Mouse (Mus musculus): ENCODE measurements around the gene Bcl3. TPM values are rescaled to one million over a fixed set of nuclear protein-coding genes. Genes with fewer than 3 reads are reported as not detected.
A peak's percentile ranks its signal among the peaks of the same experiment; 100 is the strongest.
"Not testable (repeated sequence)": the region's sequence is repeated elsewhere in the genome, so short reads cannot be mapped to it uniquely, and the experiment has no call there.

Gene Bcl3
- total RNA-seq, 1 experiment from 2014 or later, result 16.6 TPM

DNA sequence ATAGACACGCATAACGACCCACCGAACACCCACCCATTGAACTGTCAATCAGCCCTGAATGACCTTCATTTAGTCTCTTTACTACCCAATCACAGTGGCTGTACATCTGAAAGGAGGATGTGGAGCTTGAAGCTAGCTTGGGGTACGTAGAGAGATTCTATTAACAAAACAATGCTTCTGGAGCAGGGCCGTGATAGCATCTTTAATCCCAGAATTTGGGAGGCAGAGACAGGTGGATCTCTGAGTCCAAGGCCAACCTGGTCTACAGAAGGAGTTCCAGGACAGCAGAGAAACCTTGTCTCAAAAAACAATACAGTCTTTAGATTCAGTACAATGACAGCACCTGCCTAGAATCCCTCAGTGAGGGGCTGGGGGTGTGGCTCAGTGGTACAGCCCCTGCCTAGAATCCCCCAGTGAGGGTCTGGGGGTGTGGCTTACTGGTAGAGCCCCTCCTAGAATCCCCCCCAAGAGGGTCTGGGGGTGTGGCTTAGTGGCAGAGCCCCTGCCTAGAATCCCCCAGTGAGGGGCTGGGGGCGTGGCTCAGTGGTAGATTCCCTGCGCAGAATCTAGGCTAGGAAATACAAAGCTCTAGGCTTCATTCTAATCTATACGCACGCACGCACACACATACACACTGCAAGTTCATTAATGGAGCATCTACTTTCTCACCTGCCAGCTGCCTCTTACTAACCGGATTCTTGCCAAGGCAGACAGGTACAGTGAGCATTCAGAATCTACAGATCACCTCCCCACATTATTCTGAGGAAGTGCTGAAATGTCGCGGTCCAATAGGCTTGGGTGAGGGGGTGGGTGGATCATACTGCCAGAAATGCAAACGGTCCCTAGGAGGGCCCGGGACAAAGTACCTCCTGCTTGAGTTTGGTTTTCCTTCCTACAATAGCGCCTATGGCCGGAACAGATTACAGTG is 7.0 kb downstream of the Bcl3 start:
- ATAC-seq (replicated peaks; ENCODE audit: insufficient number of reproducible peaks, low FRiP score, low TSS enrichment, poor library complexity, severe bottlenecking), result no peak

DNA sequence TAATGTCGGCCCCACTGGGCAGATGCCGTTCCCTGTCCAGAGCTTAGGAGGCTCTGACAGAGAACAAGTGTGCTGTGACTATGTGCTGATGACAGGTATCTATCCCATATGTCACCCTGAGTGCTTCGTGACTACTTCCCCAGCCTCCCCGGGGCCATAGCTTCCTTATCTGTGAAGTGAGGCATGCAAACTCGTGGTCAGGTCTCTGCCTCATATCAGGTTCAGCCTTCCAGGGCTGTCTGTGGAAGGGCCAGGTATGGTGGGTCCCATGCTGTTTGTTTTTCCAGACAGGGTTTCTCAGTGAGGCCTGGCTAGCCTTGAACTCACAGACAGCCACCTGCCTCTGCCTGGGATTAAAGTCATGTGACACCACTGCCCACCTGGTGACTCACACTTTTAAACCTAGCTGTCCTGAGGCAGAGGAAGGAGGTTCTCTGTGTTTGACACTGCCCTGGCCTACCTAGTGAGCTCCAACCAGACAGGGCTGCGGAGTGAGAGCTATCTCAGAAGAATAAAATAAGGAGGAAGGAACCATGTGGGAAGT is 8.9 kb downstream of the Bcl3 start:
- no peak for ATAC-seq (replicated peaks; ENCODE audit: insufficient number of reproducible peaks, low FRiP score, low TSS enrichment, poor library complexity, severe bottlenecking)

DNA sequence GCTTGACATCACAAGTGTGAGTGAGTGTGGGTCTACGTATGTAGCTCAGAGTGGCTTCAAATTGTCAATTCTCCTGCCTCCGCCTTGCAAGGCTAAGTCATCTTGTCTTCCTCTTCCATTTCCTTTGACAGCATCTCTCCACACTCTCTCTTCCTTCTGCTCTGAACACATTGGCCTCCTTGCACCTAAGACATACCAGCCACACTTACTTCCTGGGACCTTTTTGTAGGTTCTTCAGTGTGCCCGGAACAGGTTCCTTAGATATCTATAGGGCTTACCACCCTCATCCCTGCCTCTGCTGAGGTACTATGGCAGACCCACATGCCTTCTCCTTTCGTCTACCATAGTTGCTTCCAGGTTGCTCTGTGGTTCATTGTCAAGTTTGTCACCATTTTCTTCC is 9.4 kb downstream of the Bcl3 start:
- ATAC-seq (replicated peaks; ENCODE audit: insufficient number of reproducible peaks, low FRiP score, low TSS enrichment, poor library complexity, severe bottlenecking), result no peak

DNA sequence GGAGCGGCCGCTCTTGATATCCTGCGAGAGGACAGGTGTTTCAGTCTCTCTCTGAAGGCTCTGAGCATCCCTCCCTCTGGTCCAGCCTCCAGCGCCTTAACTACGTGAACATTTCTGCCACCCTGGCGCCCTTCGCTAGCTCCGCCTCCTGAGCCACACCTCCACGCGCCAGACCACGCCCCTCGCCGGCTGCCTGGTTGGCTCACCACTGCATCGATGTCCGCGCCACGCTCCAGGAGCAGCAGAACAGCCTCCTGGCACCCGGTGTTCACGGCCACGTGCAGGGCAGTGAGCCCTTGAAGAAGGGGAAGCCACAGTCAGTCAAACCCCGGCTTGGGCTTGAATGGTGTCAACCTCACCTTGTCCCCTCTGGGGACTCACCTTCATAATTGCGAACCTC is 11.5 kb downstream of the Bcl3 start:
- ATAC-seq (replicated peaks; ENCODE audit: insufficient number of reproducible peaks, low FRiP score, low TSS enrichment, poor library complexity, severe bottlenecking), result no peak

DNA sequence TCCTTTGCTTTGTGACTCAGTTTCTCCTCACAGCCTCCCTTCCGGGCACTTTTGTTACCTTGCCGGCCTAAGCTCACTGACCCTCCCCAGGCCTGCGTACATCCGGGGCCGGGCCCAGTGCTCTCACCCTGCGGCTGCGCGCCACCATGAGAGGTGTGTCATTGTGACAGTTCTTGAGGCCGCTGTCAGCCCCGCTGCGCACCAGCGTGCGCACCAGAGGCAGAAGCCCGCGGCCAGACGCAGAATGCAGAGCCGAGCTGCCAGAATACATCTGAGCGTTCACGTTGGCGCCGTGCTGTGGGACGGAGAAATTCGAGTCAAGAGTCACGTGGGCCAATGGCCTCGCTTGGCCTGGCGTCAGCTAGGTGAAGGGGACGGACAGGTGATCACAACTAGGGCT is 13.2 kb downstream of the Bcl3 start:
- no peak for ATAC-seq (replicated peaks; ENCODE audit: insufficient number of reproducible peaks, low FRiP score, low TSS enrichment, poor library complexity, severe bottlenecking)

DNA sequence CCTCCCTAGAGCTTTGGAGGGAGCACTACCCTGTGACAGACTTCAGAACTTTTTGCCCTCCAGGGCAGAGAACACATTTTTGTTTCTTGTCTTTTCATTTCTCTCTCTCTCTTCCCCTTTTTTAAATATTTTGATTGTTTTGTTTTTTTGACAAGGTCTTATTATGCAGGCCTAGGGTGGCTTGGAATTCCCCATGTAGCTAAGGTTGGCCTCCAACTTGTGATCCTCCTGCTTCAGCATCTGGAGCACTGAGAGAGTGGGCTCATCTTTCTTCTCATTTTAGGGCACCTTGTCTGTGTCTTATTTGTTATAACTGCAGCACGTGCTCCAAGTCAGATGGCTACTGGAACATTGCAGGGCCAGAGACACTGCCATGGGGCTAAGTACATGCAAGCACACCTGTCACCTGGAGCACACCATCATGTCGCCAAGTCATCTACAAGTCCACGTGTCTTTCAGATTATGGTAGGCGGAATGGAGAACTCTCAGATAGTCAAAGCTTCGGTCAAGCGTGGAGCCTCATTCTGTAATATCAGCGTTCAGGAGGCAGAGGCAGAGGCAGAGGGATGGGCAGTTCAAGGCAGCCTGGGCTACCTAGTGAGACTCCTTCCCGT is 16.1 kb downstream of the Bcl3 start:
- ATAC-seq (replicated peaks; ENCODE audit: insufficient number of reproducible peaks, low FRiP score, low TSS enrichment, poor library complexity, severe bottlenecking), result no peak

DNA sequence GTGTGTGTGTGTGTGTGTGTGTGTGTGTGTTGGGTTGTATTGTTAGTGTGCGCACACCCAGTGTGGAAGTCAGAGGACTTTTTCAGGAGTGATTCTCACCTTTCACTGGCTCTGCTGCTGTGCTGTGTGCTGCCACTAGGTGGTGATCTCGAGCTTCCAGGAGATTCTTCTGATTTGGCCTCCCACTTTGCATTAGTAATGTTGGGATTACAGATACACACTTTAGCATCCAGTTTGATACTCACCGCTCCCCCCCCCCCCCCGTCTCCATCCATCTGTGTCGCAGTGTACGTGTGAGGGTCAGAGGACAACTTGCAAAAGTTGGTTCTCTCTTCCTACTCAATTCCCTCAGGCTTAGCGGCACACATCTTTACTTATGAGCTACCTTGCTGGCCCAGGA is 19.6 kb downstream of the Bcl3 start:
- peak; percentile 74; the same call in 1 of the 2 replicates for ATAC-seq (replicated peaks; ENCODE audit: insufficient number of reproducible peaks, low FRiP score, low TSS enrichment, poor library complexity, severe bottlenecking)

DNA sequence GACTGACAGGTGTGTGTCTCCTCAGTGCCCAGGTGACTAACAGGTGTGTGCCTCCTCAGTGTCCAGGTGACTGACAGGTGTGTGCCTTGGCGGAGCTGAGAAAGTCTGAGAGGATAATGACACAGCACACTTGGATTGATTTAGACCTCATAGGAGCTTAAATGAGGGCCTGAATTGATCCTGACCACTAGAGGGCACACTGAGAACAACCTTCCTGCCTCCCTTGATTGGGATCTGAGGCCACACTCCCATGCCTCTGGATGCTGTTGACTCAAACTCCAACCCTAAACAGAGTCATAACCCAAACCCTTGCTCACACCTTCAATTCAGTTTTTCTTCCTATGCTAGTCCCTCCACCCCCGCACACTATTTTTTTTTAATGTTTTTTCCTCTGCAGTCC is 21.8 kb downstream of the Bcl3 start:
- peak; percentile 40; the same call in 1 of the 2 replicates for ATAC-seq (replicated peaks; ENCODE audit: insufficient number of reproducible peaks, low FRiP score, low TSS enrichment, poor library complexity, severe bottlenecking)

DNA sequence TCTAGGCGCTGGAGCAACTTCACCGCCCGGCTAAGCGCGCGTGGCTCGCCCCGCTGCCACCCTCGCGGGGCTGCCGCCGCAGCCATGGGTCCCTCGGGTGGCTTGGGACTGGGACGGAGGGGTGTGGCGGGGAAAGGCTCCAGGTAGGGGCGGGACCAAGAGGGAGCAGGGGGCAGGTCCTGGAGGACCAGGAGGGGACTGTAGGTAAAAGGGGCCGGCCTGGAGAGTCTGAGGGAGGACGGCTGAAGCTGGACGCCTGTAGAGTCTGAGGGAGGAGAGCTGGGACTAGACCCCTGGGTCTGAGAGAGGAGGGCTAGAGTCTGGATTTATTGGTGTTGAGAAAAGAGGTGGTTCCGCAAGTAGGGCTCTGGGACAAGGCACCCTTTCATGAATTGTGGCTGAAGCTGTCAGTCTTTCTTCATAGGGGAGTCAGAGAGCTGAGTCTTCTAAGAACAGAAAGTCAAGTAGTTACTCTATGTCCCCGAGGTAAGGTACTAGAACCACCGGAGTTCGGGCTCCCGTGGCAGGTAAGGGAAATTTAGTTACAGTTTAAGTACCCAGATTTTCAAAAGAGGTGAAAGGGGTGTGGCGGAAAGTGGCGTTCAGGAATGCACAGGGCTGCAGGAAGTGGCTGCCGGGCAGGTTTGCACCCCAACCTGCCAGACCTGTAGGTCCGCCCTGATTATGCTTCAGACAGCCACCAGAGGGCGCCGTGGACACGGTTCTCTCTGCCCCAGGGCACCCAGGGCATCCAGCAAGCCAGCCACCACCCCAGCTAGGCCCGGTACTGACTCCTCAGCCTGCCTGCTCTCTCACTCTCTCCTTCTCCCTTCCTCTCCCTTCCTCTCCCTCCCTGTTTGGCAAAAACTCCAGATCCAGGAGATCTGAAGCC is 25.6 kb downstream of the Bcl3 start, which contains the start of gene Cblc:
Gene Cblc (minus strand): TSS at position 113 of the 892 bp plus-strand sequence.
- peak; percentile 89 for ATAC-seq (replicated peaks; ENCODE audit: insufficient number of reproducible peaks, low FRiP score, low TSS enrichment, poor library complexity, severe bottlenecking)

DNA sequence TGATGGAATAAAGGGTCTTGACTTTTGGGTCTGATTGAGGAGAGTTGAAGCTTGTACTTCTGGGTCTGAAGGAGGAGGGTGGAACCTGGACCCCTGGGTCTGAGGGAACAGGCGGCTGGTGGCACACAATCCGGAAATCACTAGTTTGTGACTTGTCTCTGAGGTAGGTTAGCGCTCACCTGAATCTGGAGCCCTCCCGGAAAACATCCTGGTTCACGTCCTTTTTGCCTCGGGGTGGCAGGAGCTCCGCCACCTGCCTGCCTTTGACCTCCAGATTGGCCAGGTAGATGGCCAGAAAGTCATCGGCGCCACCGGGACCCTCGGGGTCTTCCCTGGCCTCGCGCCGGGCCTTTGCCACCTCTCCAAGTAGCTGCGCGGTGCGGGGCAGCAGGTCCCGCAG is 26.3 kb downstream of the Bcl3 start:
- no peak for ATAC-seq (replicated peaks; ENCODE audit: insufficient number of reproducible peaks, low FRiP score, low TSS enrichment, poor library complexity, severe bottlenecking)

DNA sequence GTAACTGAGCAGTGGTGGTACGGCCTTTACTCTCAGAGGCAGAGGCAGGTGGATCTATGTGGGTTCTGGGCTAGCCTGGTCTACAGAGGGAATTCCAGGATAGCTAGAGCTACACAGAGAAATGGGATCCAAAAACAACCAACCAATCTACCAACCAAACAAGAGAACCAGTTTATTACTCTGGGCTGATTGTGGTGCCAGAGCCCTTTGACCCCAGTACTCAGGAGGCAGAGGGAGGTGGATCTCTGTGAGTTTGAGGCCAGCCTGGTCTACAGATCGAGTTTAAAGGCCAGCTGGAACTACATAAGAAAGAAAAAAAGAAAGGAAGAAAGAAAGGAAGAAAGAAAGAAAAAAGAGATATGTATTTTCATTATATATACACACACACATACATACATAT is 27.3 kb downstream of the Bcl3 start:
- ATAC-seq (replicated peaks; ENCODE audit: insufficient number of reproducible peaks, low FRiP score, low TSS enrichment, poor library complexity, severe bottlenecking), result no peak

DNA sequence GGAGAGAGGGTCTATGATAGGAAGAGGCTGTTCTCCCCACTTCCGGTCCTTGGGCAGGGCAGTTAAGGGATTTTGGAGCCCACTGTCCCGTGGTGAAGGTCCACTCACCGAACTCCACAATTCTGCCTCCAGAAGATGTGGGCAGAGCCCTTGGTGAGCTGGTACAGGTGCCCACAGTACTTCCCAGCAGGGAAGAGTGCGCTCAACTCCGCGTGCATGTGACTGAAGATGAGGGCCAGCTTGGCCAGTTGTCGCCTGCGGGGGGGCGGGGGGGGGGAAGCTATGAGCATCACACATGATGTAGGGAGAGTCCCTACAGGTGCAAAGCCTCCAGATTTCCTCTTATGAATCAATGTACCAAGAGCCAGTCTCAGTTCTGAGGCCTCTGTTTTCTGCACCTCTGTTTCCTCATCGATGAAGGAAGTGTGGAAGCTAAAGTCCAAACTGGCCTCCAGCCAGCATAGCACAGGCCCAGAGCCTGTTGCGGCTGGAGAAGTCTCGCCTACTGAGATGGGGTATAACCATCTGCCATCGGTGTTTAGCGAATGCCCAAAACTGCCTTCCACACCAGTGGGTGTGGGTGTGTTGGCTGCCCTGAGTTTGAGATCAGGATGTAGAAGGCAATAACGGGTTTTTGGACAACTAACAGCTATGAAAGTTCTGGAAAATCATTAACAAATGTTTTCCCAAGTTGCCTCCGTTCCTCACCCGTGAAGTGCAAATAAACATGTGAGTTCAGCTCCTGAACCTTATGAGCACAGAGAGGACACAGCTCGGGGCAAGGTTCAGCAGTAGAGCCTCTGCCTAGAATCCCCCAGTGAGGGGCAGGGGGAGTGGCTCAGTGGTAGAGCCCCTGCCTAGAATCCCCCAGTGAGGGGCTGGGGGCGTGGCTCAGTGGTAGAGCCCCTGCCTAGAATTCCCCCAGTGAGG is 29.6 kb downstream of the Bcl3 start:
- no peak for ATAC-seq (replicated peaks; ENCODE audit: insufficient number of reproducible peaks, low FRiP score, low TSS enrichment, poor library complexity, severe bottlenecking)

DNA sequence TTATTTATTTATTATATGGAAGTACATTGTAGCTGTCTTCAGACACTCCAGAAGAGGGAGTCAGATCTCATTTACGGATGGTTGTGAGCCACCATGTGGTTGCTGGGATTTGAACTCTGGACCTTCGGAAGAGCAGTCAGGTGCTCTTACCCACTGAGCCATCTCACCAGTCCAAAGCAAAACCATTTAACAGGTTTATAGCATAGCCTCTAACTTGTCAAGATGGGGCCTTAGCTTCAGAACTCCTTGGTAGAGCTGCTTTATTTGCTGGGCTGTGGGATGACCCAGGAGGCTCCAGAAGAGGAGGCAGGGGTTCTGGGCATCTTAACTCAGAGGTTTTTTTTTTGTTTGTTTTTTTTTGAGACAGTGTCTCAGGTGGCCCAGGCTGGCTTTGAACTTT is 31.1 kb downstream of the Bcl3 start:
- ATAC-seq (replicated peaks; ENCODE audit: insufficient number of reproducible peaks, low FRiP score, low TSS enrichment, poor library complexity, severe bottlenecking), result not testable (repeated sequence)

DNA sequence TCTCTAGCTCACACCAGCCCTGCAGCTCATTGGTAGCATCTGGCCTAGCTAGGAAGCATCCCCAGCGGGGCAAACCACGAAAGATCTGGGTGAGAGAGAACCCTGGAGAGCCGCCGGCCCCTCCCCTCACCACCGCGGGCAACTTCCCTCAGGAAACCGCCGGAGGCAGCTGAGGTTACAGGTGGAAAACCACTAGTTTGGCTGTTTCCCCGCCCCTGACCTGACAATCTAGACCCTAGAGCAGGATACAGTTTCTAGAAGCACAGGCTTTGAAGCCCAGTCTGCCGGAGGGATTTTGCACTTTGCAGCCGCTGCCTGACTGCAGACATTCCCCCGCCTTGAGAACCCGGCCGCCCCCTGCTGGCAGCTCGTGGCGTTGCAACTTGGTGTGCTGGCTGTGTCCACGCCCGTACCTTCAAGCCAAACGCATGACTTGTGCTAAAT is 32.6 kb downstream of the Bcl3 start:
- ATAC-seq (replicated peaks; ENCODE audit: insufficient number of reproducible peaks, low FRiP score, low TSS enrichment, poor library complexity, severe bottlenecking), result peak; percentile 75

DNA sequence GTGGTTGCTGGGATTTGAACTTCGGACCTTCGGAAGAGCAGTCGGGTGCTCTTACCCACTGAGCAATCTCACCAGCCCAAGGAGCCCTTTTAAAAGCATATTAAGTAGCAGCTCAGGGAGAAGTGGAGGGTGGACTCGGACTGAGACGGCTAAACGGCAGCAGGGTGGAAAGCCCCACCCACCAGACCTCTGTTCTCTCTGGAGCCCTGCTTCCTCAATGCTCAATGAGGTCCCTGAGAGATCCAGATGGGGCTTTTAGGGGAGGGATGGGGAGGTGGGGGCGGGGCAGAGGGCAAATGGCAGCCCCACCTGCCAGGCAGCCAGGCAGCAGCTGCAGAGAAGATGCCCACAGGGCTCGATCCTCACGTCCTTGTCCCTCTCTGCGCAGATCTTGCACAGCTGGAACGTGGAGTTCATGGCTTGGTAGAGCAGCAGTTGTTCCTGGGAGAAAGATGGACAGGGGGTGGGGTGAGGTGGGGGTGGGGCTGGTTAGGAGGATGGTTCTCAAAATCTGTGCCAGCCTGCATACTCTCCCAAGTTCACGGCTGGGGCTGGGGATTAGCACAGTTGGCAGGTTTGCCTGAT is 36.6 kb downstream of the Bcl3 start:
- no peak for ATAC-seq (replicated peaks; ENCODE audit: insufficient number of reproducible peaks, low FRiP score, low TSS enrichment, poor library complexity, severe bottlenecking)

DNA sequence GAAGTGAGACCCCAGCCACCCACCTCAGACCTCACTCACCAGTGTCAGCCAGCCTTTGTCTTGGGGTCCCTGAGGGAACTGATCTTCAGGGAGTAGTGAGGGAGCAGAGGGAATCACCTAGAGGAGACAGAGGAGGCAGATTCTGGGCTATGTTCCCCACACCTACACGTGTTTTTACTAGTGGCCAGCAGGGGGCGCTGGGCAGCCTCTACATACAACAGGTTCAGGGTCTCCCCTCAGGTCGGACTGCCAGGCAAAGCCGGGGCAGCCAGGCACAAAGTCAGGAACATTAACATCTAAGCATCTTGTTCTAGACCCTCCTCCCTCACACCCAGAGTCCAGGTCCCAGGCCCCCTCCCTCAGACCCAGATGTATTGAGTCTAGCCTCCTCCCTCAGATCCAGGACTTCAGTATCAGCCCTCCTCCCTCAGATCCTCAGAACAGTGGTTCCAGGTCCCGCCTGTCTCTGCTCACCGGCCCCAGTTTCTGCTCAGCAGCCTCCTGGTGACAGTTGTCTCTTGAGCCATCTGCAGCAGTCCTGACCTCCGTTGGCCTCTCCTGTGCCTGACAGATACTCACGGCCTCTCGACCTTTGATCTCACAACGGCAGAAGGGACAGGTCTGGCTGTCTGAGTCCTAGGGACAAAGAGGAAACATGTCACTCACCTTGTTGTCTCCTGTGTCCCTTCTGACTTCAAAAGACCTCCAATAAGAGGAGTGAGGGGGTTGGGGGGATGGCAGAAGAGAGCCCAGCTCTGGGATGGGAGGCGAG is 37.6 kb downstream of the Bcl3 start:
- no peak for ATAC-seq (replicated peaks; ENCODE audit: insufficient number of reproducible peaks, low FRiP score, low TSS enrichment, poor library complexity, severe bottlenecking)

DNA sequence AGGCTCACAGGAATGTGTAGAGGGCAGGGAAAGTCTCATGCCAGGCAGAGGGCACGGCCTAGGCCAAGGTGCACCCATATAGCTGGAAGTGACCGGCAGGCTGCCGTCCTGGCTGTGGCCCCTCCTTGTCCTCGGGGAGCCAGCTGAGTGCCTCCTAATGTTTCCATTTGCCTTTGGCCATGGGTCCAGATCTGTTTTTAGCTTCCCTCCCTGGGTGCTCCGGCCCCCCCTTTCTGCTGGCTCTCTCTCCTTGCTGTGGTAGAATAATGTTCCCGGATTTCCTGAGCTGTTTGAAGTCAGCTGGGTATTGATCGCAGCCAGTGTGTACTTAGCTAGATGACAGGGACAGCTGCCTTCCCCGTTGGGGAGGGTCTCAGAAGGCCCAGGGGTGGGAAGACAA is 38.9 kb downstream of the Bcl3 start:
- ATAC-seq (replicated peaks; ENCODE audit: insufficient number of reproducible peaks, low FRiP score, low TSS enrichment, poor library complexity, severe bottlenecking), result no peak
